Mouse (Mus musculus) stomach, embryonic 16.5 days (tissue): ENCODE results near the gene Zdhhc13. TPM values are rescaled to one million over a fixed set of nuclear protein-coding genes. Genes with fewer than 3 reads are reported as not detected.

ENCODE experiments used
- ATAC-seq: fragments of 200-750 bp; cut with Nextera tagmentation; 2 replicates; pipeline ENCODE4 v1.8.0; 2017; ENCODE audit warnings: moderate number of reproducible peaks, moderate TSS enrichment; ENCODE audit not compliant: insufficient read depth, low FRiP score
- H3K27ac ChIP-seq: fragments of 300-500 bp; sonication (generic); 2 replicates; pipeline ENCODE4 v1.5.1; 2014; ENCODE audit warnings: low read length
- H3K27me3 ChIP-seq: fragments of 300-500 bp; sonication (generic); 2 replicates; pipeline ENCODE4 v1.6.1; 2014; ENCODE audit warnings: low read length, control low read depth, mixed read lengths; ENCODE audit not compliant: control insufficient read depth, insufficient read depth
- H3K36me3 ChIP-seq: fragments of 300-500 bp; sonication (generic); 2 replicates; pipeline ENCODE4 v1.6.1; 2014; ENCODE audit warnings: low read length; ENCODE audit not compliant: control insufficient read depth, insufficient read depth
- H3K4me1 ChIP-seq: fragments of 300-500 bp; sonication (generic); 2 replicates; pipeline ENCODE4 v1.6.1; 2014; ENCODE audit warnings: low read length, control low read depth, mixed read lengths; ENCODE audit not compliant: control insufficient read depth, insufficient read depth
- H3K4me2 ChIP-seq: fragments of 300-500 bp; sonication (generic); 2 replicates; pipeline ENCODE4 v1.6.1; 2014; ENCODE audit warnings: low read depth, low read length, mixed read lengths
- H3K4me3 ChIP-seq: fragments of 300-500 bp; sonication (generic); replicated peaks from 2 replicates; pipeline ENCODE4 v1.5.1; 2014; ENCODE audit warnings: mild to moderate bottlenecking, low read length
- H3K9ac ChIP-seq: fragments of 300-500 bp; sonication (generic); 2 replicates; pipeline ENCODE4 v1.6.1; 2014; ENCODE audit warnings: low read length
- H3K9me3 ChIP-seq: fragments of 300-500 bp; sonication (generic); replicated peaks from 2 replicates; pipeline ENCODE4 v1.6.1; 2016; ENCODE audit warnings: low read length, control low read depth; ENCODE audit not compliant: control insufficient read depth
- WGBS: fragments of 180-500 bp; shearing (Covaris S2); extraction: QIAGEN DNeasy Blood & Tissue Kit; methylation state at CpG from one replicate; pipeline ENCODE4 v1.1.7; 2014; 5-methylcytosine and 5-hydroxymethylcytosine counted together
- polyA plus RNA-seq: library from polyadenylated mRNA; unstranded; fragments of >200 nt; fragmentation: Nextera tagmentation; extraction: Ambion mirVana; gene quantifications from 2 replicates; pipeline ENCODE4 v1.2.1, GENCODE M21; 2015

The Zdhhc13 gene
- polyA plus RNA-seq, 1 experiment from 2014 or later: 43.3 TPM

DNA sequence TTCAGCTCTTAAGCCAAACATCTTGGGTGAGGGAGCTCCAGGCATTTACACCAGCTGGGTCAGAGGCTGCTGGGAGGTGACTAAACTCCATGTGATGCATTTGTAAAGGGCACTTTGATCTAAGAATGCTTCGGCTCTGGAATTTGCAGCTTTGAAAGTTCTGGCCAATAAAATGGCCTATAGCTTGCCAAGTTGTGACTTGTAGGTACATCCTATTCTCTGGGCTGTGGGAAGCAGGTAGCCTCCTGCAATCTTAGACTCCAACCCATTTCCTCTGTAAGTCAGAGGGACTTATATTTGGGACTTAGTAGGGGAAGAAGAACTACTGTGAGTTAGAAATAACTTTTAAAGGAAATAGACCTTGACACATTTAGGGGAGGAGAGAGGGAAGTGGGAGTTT, 72.1 kb downstream of the Zdhhc13 start:
- Histone ChIP-seq H3K4me1 (no peaks in the 10 kb centered on the region), H3K9me3 (no peaks in the 10 kb centered on the region), H3K27ac (no peak overlapping the region), H3K4me2 (no peak overlapping the region), H3K27me3 (no peaks in the 10 kb centered on the region), H3K36me3 (peaks cover 8% of the 10 kb centered on the region), H3K9ac (no peak overlapping the region), H3K4me3 (no peak overlapping the region)
- ATAC-seq: no peak
- WGBS: 54% methylated on average over 1 of the region's 1 CpGs

GRCm38 (mm10) chr7:48861796-48862195, 73.0 kb downstream of the Zdhhc13 start:
- Histone ChIP-seq H3K4me1 (no peaks in the 10 kb centered on the region), H3K27me3 (no peaks in the 10 kb centered on the region), H3K36me3 (peaks cover 8% of the 10 kb centered on the region), H3K4me2 (no peak overlapping the region), H3K27ac (no peak overlapping the region), H3K4me3 (no peak overlapping the region), H3K9ac (no peak overlapping the region), H3K9me3 (no peaks in the 10 kb centered on the region)
- 83% methylated on average over 4 of the region's 4 CpGs for WGBS
- ATAC-seq: no peak

- H3K4me2 ChIP-seq: no peak overlapping the region
- H3K4me1 ChIP-seq: no peaks in the 10 kb centered on the region
- peaks cover 12% of the 10 kb centered on the region for H3K36me3 ChIP-seq
- H3K9ac ChIP-seq: no peak overlapping the region
- no peak overlapping the region for H3K27ac ChIP-seq
- ATAC-seq: no peak
- no peaks in the 10 kb centered on the region for H3K9me3 ChIP-seq
- no peak overlapping the region for H3K4me3 ChIP-seq
- no peaks in the 10 kb centered on the region for H3K27me3 ChIP-seq
These were observed 75.4 kb downstream of the Zdhhc13 start for GRCm38 (mm10) chr7:48864199-48864598.

GRCm38 (mm10) chr7:48864671-48865458, 76.1 kb downstream of the Zdhhc13 start:
- H3K4me1 ChIP-seq: no peaks in the 10 kb centered on the region
- 86% methylated on average over 9 of the region's 9 CpGs for WGBS

DNA sequence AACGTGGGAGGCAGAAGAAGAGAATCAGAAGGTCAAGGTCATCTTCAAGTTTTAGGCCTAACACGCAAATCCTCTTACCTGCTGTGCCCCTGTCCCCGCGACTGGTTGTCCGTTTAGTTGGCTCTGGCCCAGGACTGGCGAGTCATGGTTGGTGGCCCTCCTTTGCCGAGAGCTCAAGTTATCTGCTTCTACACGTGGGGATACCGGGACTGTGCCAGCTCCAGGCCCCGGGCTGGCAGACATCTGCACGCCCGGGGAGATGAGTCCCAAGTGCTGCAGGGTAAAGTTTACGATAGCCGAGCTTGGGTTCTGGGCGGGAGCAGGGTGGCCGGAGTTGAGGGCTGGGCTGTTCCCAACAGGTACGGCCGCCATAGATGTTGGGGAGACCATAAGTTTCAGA, 78.8 kb downstream of the Zdhhc13 start:
- H3K4me3 ChIP-seq: no peak overlapping the region
- no peak overlapping the region for H3K9ac ChIP-seq
- no peak overlapping the region for H3K27ac ChIP-seq
- no peak for ATAC-seq
- H3K4me1 ChIP-seq: no peaks in the 10 kb centered on the region
- peaks cover 37% of the 10 kb centered on the region for H3K36me3 ChIP-seq
- no peaks in the 10 kb centered on the region for H3K27me3 ChIP-seq
- WGBS: 92% methylated on average over 18 of the region's 18 CpGs
- H3K9me3 ChIP-seq: no peaks in the 10 kb centered on the region
- no peak overlapping the region for H3K4me2 ChIP-seq

More at GRCm38 (mm10) chr7:48864671-48865458, 76.1 kb downstream of the Zdhhc13 start:
- no peaks in the 10 kb centered on the region for H3K27me3 ChIP-seq
- H3K4me2 ChIP-seq: no peak overlapping the region
- H3K36me3 ChIP-seq: peaks cover 15% of the 10 kb centered on the region
- H3K9ac ChIP-seq: no peak overlapping the region
- no peak overlapping the region for H3K27ac ChIP-seq
- H3K9me3 ChIP-seq: no peaks in the 10 kb centered on the region
- no peak for ATAC-seq
- no peak overlapping the region for H3K4me3 ChIP-seq

DNA sequence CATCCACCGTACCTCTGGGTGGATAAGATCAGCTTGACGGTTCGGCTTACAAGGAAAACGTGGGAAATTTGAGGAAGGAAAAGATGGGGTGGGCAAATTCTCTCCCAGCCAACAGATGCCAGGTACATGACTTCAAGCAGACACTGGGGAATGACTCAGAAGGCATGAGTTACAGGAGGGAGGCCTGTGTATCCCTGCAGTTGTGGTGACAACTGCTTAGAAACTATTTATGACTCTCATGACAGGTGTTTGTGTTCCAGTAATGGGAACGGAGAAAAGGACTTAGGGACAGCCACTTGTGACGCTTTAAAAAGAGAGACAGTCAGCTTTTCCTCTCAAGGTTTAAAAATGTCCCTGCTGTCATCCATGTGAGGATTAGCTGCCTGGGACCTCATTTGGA, 81.3 kb downstream of the Zdhhc13 start:
- Histone ChIP-seq H3K36me3 (peaks cover 43% of the 10 kb centered on the region), H3K9me3 (no peaks in the 10 kb centered on the region), H3K4me1 (no peaks in the 10 kb centered on the region), H3K9ac (no peak overlapping the region), H3K27ac (no peak overlapping the region), H3K27me3 (no peaks in the 10 kb centered on the region), H3K4me3 (no peak overlapping the region), H3K4me2 (no peak overlapping the region)
- 87% methylated on average over 6 of the region's 6 CpGs for WGBS
- no peak for ATAC-seq

- Histone ChIP-seq H3K4me1 (no peaks in the 10 kb centered on the region), H3K27ac (no peak overlapping the region), H3K9ac (no peak overlapping the region), H3K36me3 (peaks cover 38% of the 10 kb centered on the region), H3K4me2 (no peak overlapping the region), H3K27me3 (no peaks in the 10 kb centered on the region), H3K9me3 (no peaks in the 10 kb centered on the region), H3K4me3 (no peak overlapping the region)
- no peak for ATAC-seq
- 94% methylated on average over 21 of the region's 21 CpGs for WGBS
These were observed 81.9 kb downstream of the Zdhhc13 start for GRCm38 (mm10) chr7:48870579-48871180.

- Histone ChIP-seq H3K4me3 (no peak overlapping the region), H3K27ac (no peak overlapping the region), H3K36me3 (peaks cover 35% of the 10 kb centered on the region), H3K4me1 (no peaks in the 10 kb centered on the region), H3K9ac (no peak overlapping the region), H3K4me2 (no peak overlapping the region), H3K27me3 (no peaks in the 10 kb centered on the region), H3K9me3 (no peaks in the 10 kb centered on the region)
- WGBS: 86% methylated on average over 11 of the region's 11 CpGs
- ATAC-seq: no peak
These were observed 82.5 kb downstream of the Zdhhc13 start for GRCm38 (mm10) chr7:48871292-48871691.

GRCm38 (mm10) chr7:48875096-48875495, 86.3 kb downstream of the Zdhhc13 start:
- no peaks in the 10 kb centered on the region for H3K27me3 ChIP-seq
- H3K4me1 ChIP-seq: peaks cover 22% of the 10 kb centered on the region
- H3K36me3 ChIP-seq: peaks cover 30% of the 10 kb centered on the region
- no peaks in the 10 kb centered on the region for H3K9me3 ChIP-seq
- H3K4me3 ChIP-seq: no peak overlapping the region
- 93% methylated on average over 14 of the region's 14 CpGs for WGBS
- no peak for ATAC-seq
- H3K9ac ChIP-seq: no peak overlapping the region
- no peak overlapping the region for H3K4me2 ChIP-seq
- H3K27ac ChIP-seq: no peak overlapping the region
